Mouse (Mus musculus) liver, adult 2 months (tissue): ENCODE results near the gene Zfp367.

Experiments
- CTCF ChIP-seq: fragments of 200-500 bp; IDR thresholded peaks from 2 replicates; pipeline ENCODE4 v1.5.1; 2011; ENCODE audit warnings: low read depth, low read length, control low read depth
- POLR2A ChIP-seq: fragments of 200-500 bp; IDR thresholded peaks from 2 replicates; pipeline ENCODE4 v1.6.1; 2011; ENCODE audit warnings: low read length, control low read depth; ENCODE audit not compliant: insufficient read depth; ENCODE audit errors: extremely low read depth

DNA sequence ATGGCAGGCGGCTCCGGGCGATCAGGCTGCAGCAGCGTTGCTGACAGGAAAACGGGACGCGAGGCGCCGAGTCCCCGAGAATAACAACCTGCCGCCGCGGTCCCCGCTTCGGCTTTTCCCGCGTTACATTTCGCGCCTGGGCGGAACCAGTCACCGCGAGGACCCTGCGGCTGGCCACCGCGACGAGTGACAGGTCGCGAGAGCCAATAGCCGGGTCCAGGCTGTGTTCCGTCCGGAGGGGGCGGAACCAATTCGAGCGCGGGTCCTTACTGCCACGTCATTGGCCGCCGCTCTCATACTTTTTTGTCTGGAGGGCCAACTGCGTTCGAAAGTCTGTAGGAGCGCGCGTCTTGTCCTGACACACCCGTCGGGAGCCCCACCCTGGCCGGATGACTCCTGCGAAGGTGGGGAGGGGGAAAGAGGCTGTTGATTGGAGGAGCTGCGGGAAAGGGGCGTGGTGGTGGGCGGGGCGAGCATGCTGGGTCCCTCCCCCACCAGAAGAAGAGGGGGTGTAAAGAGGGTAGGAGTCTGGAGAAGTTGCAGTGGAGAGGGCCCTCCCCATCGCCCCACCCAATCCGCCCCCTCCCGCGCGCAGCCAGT is at the start of gene Zfp367:
- TF ChIP-seq CTCF (no peak), POLR2A (no peak)
